Mouse (Mus musculus): ENCODE results near the gene Utrn. TPM values are rescaled to one million over a fixed set of nuclear protein-coding genes. Genes with fewer than 3 reads are reported as not detected.

Gene Utrn
- polyA plus RNA-seq, 1 experiment from 2014 or later: 41.2 TPM

DNA sequence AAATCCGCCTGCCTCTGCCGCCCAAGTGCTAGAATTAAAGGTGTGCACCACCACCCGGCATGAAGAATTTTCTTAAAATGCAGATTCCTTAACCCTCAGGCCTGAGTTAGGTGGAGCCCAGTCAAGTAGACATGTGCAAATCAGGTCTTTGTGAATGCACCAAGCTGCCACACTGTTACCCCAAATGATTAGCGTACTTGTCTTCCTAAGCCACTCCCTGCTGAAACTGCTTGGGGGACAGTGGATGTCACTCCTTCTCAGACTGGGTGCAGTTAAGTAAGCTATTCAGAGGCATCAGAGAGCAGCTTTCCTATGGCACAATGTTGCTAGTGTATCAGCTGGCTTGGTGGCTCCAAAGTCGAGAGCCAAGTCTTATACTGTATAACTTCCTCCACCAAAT lies 83.9 kb downstream of the Utrn start:
- no peak for ATAC-seq (ENCODE audit: low FRiP score, low read depth)
- Histone ChIP-seq H3K4me3 (no peak overlapping the region), H3K4me2 (replicated peaks) (no peak overlapping the region), H3K27me3 (no peaks in the 10 kb centered on the region), H3K36me3 (no peaks in the 10 kb centered on the region), H3K4me1 (no peaks in the 10 kb centered on the region), H3K27ac (replicated peaks) (no peak overlapping the region), H3K9ac (replicated peaks) (no peak overlapping the region), H3K9me3 (no peaks in the 10 kb centered on the region)
- 93% methylated on average over 5 of the region's 5 CpGs for whole genome bisulfite sequencing

DNA sequence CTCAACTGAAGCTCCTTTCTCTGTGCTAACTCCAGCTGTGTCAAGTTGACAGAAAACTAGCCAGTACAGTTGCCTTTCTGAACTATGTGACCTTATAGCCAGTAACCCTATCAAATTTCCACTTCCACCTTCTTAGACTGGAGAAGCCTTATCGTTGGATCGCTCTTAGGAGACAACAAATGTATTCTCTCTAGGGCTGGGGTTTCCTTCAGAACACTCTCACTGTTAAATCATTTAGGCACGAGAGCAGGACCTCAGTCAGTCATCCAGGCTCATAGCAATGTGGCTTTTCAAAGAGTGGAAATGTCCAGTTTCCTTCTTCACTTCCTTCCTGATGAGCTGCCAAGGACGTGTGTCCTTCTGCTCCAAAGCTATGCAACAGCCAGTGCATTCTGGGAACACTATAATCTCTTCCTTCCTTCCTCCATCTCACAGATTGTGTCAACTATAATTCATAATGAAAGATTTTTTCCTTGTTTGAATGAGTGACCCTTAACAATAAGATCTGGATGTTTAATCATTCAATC lies 87.7 kb downstream of the Utrn start:
- H3K27ac ChIP-seq (replicated peaks): no peak overlapping the region
- H3K36me3 ChIP-seq: no peaks in the 10 kb centered on the region
- ATAC-seq (ENCODE audit: low FRiP score, low read depth): no peak
- no peak overlapping the region for H3K4me3 ChIP-seq
- H3K4me2 ChIP-seq (replicated peaks): no peak overlapping the region
- 84% methylated on average over 4 of the region's 4 CpGs for WGBS
- H3K4me1 ChIP-seq: no peaks in the 10 kb centered on the region
- no peaks in the 10 kb centered on the region for H3K27me3 ChIP-seq
- no peaks in the 10 kb centered on the region for H3K9me3 ChIP-seq
- H3K9ac ChIP-seq (replicated peaks): no peak overlapping the region

DNA sequence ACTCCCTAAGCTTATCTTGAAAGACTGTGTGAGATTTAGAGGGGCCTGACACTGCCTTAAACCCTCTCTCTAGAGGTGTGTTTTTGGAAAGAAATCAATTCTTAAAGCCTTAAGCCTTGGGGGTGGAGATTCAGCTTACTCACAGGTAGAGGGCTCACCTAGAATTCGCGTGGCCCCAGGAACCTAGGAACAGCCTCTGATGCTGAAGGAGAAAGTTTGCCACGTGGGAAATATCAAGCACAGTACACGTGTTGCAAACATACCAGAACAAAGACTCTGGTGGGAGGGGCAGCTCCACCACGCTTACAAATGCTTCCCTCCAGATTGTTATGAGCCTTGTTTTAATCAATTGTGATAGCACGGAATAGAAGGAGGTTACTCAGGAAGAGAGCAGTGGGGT lies 96.0 kb downstream of the Utrn start:
- H3K4me2 ChIP-seq (replicated peaks): no peak overlapping the region
- WGBS: 50% methylated on average over 6 of the region's 6 CpGs
- no peaks in the 10 kb centered on the region for H3K4me1 ChIP-seq
- no peak overlapping the region for H3K27ac ChIP-seq (replicated peaks)
- no peaks in the 10 kb centered on the region for H3K27me3 ChIP-seq
- no peaks in the 10 kb centered on the region for H3K36me3 ChIP-seq
- no peak overlapping the region for H3K9ac ChIP-seq (replicated peaks)
- ATAC-seq (ENCODE audit: low FRiP score, low read depth): no peak
- H3K9me3 ChIP-seq: no peaks in the 10 kb centered on the region
- H3K4me3 ChIP-seq: no peak overlapping the region

DNA sequence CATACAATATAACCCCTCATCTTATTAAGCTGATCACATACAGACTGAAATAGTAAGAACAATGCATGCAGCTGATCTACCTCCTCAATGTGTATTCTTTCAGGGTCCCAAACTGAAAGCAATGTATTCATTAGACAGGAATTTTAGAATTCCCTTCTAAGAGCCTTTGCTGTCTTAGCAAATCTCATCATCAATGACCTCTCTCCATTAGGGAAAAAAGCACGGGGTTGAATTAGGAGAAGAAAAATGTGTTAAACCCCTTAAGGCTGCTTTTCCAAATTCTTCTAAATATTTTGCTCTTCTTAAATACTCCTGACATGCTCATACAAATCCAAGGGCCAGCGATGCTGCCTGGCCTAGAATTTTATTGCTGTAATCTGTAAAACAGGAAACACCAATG lies 97.7 kb downstream of the Utrn start:
- no peak overlapping the region for H3K27ac ChIP-seq (replicated peaks)
- ATAC-seq (ENCODE audit: low FRiP score, low read depth): no peak
- H3K9ac ChIP-seq (replicated peaks): no peak overlapping the region
- H3K4me1 ChIP-seq: no peaks in the 10 kb centered on the region
- no peak overlapping the region for H3K4me3 ChIP-seq
- H3K27me3 ChIP-seq: no peaks in the 10 kb centered on the region
- no peak overlapping the region for H3K4me2 ChIP-seq (replicated peaks)
- WGBS: 91% methylated on average over 2 of the region's 2 CpGs
- H3K36me3 ChIP-seq: no peaks in the 10 kb centered on the region
- no peaks in the 10 kb centered on the region for H3K9me3 ChIP-seq

DNA sequence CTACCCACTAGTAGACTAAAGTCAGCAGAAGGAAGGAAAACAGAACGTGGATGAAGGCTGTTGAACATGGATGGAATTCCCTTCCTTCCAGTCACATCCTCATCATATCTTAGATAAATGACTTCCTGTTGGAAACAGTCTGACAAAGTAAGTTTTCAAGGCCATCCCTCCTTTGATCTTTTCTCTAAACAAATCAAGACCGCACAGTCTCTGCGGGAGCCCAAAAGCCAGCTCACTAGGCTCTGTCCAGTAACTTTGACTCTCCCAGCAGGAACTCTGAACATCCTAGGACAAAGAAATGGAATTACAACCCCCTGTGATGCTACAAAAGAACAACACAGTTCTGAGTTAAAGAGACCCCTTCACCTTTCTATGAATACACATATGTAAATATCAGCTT lies 106.5 kb downstream of the Utrn start:
- H3K9ac ChIP-seq (replicated peaks): no peak overlapping the region
- 62% methylated on average over 3 of the region's 3 CpGs for WGBS

DNA sequence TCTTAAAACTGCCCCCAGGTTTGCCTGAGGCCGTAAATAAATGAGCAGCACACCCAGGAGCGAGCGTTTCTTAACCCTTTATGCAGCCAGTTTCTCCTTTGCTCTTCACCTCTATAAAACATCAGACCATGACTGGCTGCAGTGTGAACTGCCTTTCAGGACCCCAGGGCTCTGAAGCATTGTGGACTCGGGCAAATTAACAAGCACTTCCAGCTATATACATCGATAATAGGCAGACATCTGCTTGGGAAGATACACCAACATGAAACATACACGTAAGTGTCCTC lies 110.5 kb downstream of the Utrn start:
- Histone ChIP-seq H3K27me3 (no peaks in the 10 kb centered on the region), H3K27ac (replicated peaks) (no peak overlapping the region), H3K4me1 (no peaks in the 10 kb centered on the region), H3K4me2 (replicated peaks) (no peak overlapping the region), H3K9ac (replicated peaks) (no peak overlapping the region), H3K9me3 (no peaks in the 10 kb centered on the region), H3K36me3 (no peaks in the 10 kb centered on the region), H3K4me3 (no peak overlapping the region)
- 73% methylated on average over 6 of the region's 6 CpGs for WGBS
- ATAC-seq (ENCODE audit: low FRiP score, low read depth): peak; percentile 44; the same call in 1 of the 2 replicates

More for the DNA sequence above, 106.5 kb downstream of the Utrn start:
- H3K27ac ChIP-seq (replicated peaks): no peak overlapping the region
- no peaks in the 10 kb centered on the region for H3K36me3 ChIP-seq
- no peak overlapping the region for H3K4me2 ChIP-seq (replicated peaks)
- H3K4me1 ChIP-seq: no peaks in the 10 kb centered on the region
- ATAC-seq (ENCODE audit: low FRiP score, low read depth): no peak
- H3K27me3 ChIP-seq: no peaks in the 10 kb centered on the region
- H3K4me3 ChIP-seq: no peak overlapping the region
- no peaks in the 10 kb centered on the region for H3K9me3 ChIP-seq

DNA sequence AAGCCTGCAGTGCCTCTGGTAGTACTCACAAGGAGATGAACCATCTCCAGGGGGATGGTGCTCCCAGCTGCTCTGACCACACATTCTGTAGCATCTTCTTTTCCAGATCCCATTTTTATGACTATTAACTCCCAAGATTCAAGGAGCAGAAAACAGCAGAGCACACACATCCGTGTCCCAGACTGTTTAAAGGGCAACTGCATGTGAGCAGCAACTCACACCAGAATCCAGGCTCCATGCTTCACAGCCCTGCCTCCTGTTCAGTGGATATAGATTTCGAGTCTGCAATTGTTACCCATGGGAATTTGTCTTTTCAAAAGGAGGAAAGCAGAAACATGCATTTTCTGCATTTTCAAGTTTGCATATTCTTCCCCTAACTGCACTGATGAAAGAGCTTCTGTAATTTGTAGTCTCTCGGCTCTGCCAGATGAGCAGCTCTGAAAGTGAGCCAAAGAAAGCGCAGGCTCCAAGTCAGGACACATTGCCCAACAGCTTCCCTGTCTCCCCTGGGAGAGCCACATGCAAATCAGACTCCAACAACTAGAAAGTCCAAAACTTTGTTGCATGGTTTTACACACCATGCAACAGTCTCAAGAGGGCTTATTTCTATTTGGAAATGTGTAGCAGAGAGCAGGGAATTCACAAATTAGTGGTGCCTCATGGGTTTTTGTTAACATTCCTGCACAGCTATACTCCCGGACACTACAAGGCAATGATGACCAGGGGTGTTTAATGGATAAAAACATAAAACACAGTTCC lies 111.0 kb downstream of the Utrn start:
- no peak overlapping the region for H3K4me3 ChIP-seq
- H3K9me3 ChIP-seq: no peaks in the 10 kb centered on the region
- ATAC-seq (ENCODE audit: low FRiP score, low read depth): 0 out of 2 replicates have a peak, but pooled peaks have one; percentile 23
- H3K9ac ChIP-seq (replicated peaks): no peak overlapping the region
- no peak overlapping the region for H3K4me2 ChIP-seq (replicated peaks)
- H3K36me3 ChIP-seq: no peaks in the 10 kb centered on the region
- WGBS: 68% methylated on average over 5 of the region's 5 CpGs
- H3K4me1 ChIP-seq: no peaks in the 10 kb centered on the region
- H3K27me3 ChIP-seq: no peaks in the 10 kb centered on the region
- H3K27ac ChIP-seq (replicated peaks): no peak overlapping the region

DNA sequence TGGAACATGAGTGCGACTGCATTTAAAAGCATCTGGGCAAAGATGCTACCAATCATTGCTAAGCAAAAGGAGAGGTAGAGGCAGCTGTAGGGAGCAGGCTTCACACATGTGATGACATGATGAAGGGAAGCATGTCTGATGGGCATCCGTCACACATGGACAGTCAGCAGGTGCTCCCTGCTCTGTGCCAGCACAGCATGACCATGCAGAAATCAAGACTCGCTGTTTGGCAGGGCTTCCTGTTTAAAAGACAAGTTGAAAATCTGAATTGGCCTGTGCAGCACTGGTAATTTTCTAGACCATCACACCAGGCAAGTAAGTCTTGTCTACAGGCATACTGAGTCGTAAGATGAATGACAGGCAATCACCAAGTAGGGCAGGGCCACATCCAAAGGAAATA lies 112.5 kb downstream of the Utrn start:
- no peak overlapping the region for H3K4me2 ChIP-seq (replicated peaks)
- no peak for ATAC-seq (ENCODE audit: low FRiP score, low read depth)
- H3K9me3 ChIP-seq: no peaks in the 10 kb centered on the region
- H3K4me3 ChIP-seq: no peak overlapping the region
- no peaks in the 10 kb centered on the region for H3K4me1 ChIP-seq
- no peaks in the 10 kb centered on the region for H3K27me3 ChIP-seq
- H3K27ac ChIP-seq (replicated peaks): no peak overlapping the region
- H3K36me3 ChIP-seq: no peaks in the 10 kb centered on the region
- WGBS: 96% methylated on average over 4 of the region's 4 CpGs
- no peak overlapping the region for H3K9ac ChIP-seq (replicated peaks)

DNA sequence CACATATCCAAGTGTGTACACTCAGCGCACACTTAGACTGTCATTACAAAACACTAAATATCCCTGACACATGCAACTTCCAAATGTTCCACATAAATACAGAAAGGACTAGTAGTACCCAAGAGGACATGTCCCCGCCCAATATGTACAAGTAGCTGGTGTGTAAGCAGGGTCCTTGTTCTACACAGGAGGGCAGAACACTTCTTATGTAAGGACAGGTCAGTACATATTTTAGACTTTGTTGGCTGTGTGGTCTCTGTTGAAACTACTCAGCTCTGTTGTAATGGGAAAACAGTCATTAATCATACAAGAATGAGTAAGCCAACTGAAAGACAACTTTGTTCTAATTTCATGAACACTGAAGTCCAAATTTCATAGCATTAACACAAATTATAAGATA lies 114.3 kb downstream of the Utrn start:
- Histone ChIP-seq H3K27ac (replicated peaks) (no peak overlapping the region), H3K4me2 (replicated peaks) (no peak overlapping the region), H3K4me3 (no peak overlapping the region), H3K9ac (replicated peaks) (no peak overlapping the region), H3K36me3 (no peaks in the 10 kb centered on the region), H3K27me3 (no peaks in the 10 kb centered on the region), H3K4me1 (no peaks in the 10 kb centered on the region), H3K9me3 (no peaks in the 10 kb centered on the region)
- 96% methylated on average over 2 of the region's 2 CpGs for WGBS
- ATAC-seq (ENCODE audit: low FRiP score, low read depth): no peak

DNA sequence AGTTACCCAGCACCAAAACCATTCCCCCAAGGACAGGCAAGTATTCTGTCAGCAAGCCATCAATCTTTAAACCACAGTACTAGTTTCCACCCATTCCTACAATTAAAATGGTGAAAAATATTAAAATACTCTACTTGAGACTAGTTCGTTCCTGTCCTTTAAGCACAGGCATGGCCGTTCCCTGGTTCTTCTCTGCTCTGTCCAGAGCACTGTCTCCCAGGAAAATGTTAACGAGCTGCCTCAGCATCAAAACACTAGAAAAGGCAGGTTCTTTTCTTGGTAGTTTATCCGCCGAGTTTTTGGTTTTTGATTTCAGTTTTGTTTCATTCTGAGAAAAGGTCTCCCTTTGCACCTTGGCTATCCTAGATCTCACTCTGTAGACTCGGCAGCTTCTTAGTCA lies 115.0 kb downstream of the Utrn start:
- H3K27me3 ChIP-seq: no peaks in the 10 kb centered on the region
- no peaks in the 10 kb centered on the region for H3K9me3 ChIP-seq
- H3K4me2 ChIP-seq (replicated peaks): no peak overlapping the region
- no peak overlapping the region for H3K27ac ChIP-seq (replicated peaks)
- no peak for ATAC-seq (ENCODE audit: low FRiP score, low read depth)
- peaks cover 3% of the 10 kb centered on the region; the same call in 1 of the 2 replicates for H3K36me3 ChIP-seq
- no peak overlapping the region for H3K9ac ChIP-seq (replicated peaks)
- WGBS: 92% methylated on average over 6 of the region's 6 CpGs
- H3K4me3 ChIP-seq: no peak overlapping the region
- H3K4me1 ChIP-seq: no peaks in the 10 kb centered on the region

DNA sequence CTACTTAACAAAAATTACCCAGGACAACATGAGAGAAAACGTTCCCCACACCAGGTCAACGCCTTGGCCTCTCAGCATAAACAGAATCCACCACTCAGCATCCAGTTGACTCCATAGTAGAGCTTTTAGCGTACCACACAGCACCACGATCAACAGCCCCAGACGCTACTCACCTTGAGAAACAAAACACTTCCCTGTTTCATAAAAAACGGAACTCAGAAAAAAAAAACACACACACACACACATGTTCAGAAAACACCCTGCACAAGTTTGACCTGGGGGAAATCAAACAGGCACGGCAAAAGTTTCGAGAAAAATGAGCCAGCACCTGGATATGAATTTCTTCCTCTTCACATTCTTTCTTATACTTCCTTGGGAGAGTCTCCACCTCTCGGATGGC lies 125.4 kb downstream of the Utrn start:
- H3K4me3 ChIP-seq: no peak overlapping the region
- no peak for ATAC-seq (ENCODE audit: low FRiP score, low read depth)
- 93% methylated on average over 9 of the region's 9 CpGs for WGBS
- no peaks in the 10 kb centered on the region for H3K27me3 ChIP-seq
- 0 out of 2 replicates have a peak, but pooled peaks cover 3% of the 10 kb centered on the region for H3K36me3 ChIP-seq
- H3K9me3 ChIP-seq: no peaks in the 10 kb centered on the region
- no peaks in the 10 kb centered on the region for H3K4me1 ChIP-seq
- H3K4me2 ChIP-seq (replicated peaks): no peak overlapping the region
- H3K27ac ChIP-seq (replicated peaks): no peak overlapping the region
- no peak overlapping the region for H3K9ac ChIP-seq (replicated peaks)

DNA sequence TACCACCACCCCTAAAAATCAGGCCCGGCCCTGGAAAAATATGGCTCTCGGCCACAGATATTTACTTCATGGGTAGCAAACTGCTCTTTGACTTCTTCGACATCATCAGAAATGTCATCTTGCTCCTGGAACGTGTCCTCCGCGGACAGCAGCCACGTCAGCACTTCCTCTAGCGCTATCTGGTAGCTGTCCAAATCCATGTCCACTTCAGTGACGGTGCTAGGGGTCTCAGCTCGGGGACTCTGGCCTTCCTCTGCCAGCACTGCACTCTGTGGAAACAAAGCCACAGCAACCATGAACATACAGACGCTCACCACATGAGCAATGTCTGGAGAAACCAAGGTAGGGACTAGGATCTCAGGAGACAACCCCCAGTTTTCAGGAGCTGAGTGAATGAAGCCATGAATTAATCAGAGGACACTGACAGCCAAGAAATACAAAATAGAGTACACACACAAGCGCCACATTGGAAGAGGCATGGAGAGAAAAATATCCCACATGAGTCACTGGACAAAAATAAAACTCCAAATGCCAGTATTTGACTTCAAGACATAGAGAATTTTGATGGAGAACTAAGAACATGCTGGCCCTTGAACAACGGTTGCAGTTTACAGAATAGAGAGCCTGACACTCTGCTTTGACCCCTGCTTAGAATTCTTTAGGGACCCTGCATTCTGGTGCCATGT lies 129.7 kb downstream of the Utrn start:
- Histone ChIP-seq H3K27me3 (no peaks in the 10 kb centered on the region), H3K4me1 (peaks cover 3% of the 10 kb centered on the region; the same call in 1 of the 2 replicates), H3K9ac (replicated peaks) (no peak overlapping the region), H3K36me3 (peaks cover 11% of the 10 kb centered on the region), H3K4me3 (no peak overlapping the region), H3K4me2 (replicated peaks) (no peak overlapping the region), H3K9me3 (no peaks in the 10 kb centered on the region), H3K27ac (replicated peaks) (no peak overlapping the region)
- WGBS: 92% methylated on average over 13 of the region's 13 CpGs
- no peak for ATAC-seq (ENCODE audit: low FRiP score, low read depth)
